Mouse (Mus musculus) forebrain, embryonic 10.5 days (tissue): ENCODE measurements at regions not wholly inside any gene's neighbourhood (a gene's known extent, or its start where the extent isn't known, plus 50 kb on each side); places are given as distances from the start of the nearest gene placed in this dataset.
A peak's percentile ranks its signal among the peaks of the same experiment; 100 is the strongest.

ENCODE experiments used
- DNase-seq: peaks from one replicate; pipeline ENCODE4 v3.0.0-alpha.2; 2017; ENCODE audit warnings: low spot score; ENCODE audit errors: extremely low spot score
- H3K27ac ChIP-seq: fragments of 300-500 bp; sonication (generic); 2 replicates; pipeline ENCODE4 v1.5.1; 2016; ENCODE audit warnings: mild to moderate bottlenecking
- H3K27me3 ChIP-seq: fragments of 300-500 bp; sonication (generic); 2 replicates; pipeline ENCODE4 v1.6.1; 2016; ENCODE audit warnings: mild to moderate bottlenecking; ENCODE audit not compliant: poor library complexity, severe bottlenecking
- H3K36me3 ChIP-seq: fragments of 300-500 bp; sonication (generic); replicated peaks from 2 replicates; pipeline ENCODE4 v1.6.1; 2016; ENCODE audit warnings: mild to moderate bottlenecking, moderate library complexity
- H3K4me1 ChIP-seq: fragments of 300-500 bp; sonication (generic); 2 replicates; pipeline ENCODE4 v1.6.1; 2016
- H3K4me3 ChIP-seq: fragments of 300-500 bp; sonication (generic); 2 replicates; pipeline ENCODE4 v1.5.1; 2016; ENCODE audit warnings: mild to moderate bottlenecking, moderate library complexity
- H3K9me3 ChIP-seq: fragments of 300-500 bp; sonication (generic); 2 replicates; pipeline ENCODE4 v1.6.1; 2016; ENCODE audit warnings: mild to moderate bottlenecking, moderate library complexity
- WGBS: fragments of 180-500 bp; shearing (Covaris S2); methylation state at CpG from one replicate; pipeline ENCODE4 v1.1.7; 2016; 5-methylcytosine and 5-hydroxymethylcytosine counted together

DNA sequence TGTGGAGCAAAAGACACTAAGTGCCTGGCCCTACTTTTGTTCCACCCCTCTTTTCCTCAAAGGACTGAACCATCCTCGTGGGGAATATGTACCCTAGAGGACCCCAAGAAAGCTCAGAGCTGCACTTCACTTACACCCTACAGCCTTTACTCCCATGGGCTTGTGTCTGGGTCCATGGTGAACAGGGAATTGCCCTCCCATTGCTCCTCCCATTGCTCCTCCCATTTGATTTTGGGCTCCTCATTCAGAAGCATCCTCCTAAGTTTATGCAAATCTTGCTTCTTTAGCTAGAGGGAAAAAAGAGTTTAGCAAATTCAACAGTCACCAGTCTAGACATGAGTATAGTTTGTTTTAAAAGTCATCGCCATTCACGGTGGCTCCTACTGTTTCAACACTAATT lies 142.1 kb downstream of the Rnd3 start:
- WGBS: 81% methylated on average over 3 of the region's 3 CpGs

DNA sequence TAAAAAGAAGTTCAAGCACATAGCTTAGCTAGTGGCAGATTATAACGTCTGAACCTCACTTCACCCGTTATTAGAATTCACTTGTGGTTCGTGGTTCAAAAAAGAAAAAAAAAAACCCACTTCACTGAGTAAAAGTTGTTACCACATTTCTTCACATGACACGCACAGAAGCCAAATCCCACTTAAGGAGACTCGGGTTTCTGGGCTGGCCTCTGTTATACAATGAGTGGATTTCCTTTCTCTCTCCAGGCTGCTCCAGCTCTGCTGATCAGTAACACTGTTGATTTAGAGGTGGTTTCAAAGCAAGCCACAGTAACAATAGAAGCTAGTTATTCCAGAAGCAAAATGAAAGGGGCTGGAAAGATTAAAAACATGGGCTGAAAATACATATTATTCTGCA lies 147.4 kb downstream of the Rnd3 start:
- Histone ChIP-seq H3K36me3 (no peaks in the 10 kb centered on the region), H3K27ac (no peak overlapping the region), H3K9me3 (no peaks in the 10 kb centered on the region), H3K27me3 (no peaks in the 10 kb centered on the region), H3K4me3 (no peak overlapping the region), H3K4me1 (peaks cover 18% of the 10 kb centered on the region)
- DNase-seq: no peak
- WGBS: 47% methylated on average over 5 of the region's 5 CpGs

More for the DNA sequence above, 142.1 kb downstream of the Rnd3 start:
- Histone ChIP-seq H3K4me3 (no peak overlapping the region), H3K4me1 (peaks cover 31% of the 10 kb centered on the region), H3K36me3 (no peaks in the 10 kb centered on the region), H3K9me3 (no peaks in the 10 kb centered on the region), H3K27ac (peak overlapping the region; percentile 48; the same call in 1 of the 2 replicates), H3K27me3 (no peaks in the 10 kb centered on the region)
- no peak for DNase-seq

DNA sequence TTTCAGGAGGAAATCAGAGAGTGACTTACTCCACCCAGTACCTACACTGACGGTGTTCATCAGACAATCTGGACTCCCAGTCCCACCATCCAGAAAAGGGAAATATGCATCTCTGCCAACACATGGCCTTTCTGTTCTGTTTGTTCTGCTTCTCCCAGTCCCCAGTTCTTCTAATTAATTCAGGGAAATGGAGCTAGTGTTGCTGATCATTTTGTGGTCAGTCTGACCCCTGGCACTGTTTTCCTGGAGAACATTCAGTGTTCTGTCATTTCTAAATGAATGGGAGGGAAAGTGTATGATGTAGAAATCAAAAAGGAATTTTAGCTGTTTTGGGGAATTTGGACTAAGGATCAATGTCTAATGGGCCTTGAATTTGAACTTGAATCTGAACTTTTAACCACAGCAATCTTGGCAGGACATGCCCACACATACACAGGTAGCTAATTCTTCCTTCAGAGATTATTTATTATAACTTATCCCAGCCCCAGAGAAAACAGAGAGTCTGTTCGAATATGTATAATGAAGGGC lies 165.0 kb downstream of the Rnd3 start:
- H3K4me3 ChIP-seq: no peak overlapping the region
- no peak for DNase-seq
- no peaks in the 10 kb centered on the region for H3K9me3 ChIP-seq
- no peaks in the 10 kb centered on the region for H3K27me3 ChIP-seq
- H3K36me3 ChIP-seq: no peaks in the 10 kb centered on the region
- no peak overlapping the region for H3K27ac ChIP-seq
- peaks cover 22% of the 10 kb centered on the region for H3K4me1 ChIP-seq
- 86% methylated on average over 2 of the region's 2 CpGs for WGBS

DNA sequence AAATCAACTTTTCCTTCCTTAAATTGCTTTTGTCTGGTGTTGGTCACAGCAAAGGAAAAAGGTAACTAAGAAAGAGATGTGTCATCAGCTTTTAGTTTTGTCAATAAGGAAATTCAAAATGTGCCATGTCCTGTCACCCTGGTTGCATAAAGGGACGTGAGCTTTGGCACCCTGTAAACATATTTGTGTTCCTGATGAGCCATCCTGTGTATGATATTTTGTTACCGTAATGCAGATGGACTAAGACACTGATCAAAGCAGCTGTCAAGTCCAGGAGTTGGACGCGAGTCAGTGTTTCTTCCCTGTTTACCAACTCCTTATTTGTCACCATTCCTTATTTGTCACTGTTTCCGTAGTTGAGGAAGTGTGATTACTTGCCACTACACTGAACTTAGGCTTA lies 166.3 kb downstream of the Rnd3 start:
- no peaks in the 10 kb centered on the region for H3K27me3 ChIP-seq
- no peak overlapping the region for H3K27ac ChIP-seq
- no peak for DNase-seq
- H3K9me3 ChIP-seq: no peaks in the 10 kb centered on the region
- H3K36me3 ChIP-seq: no peaks in the 10 kb centered on the region
- H3K4me3 ChIP-seq: no peak overlapping the region
- WGBS: 91% methylated on average over 5 of the region's 5 CpGs
- H3K4me1 ChIP-seq: peaks cover 12% of the 10 kb centered on the region; the same call in 1 of the 2 replicates

DNA sequence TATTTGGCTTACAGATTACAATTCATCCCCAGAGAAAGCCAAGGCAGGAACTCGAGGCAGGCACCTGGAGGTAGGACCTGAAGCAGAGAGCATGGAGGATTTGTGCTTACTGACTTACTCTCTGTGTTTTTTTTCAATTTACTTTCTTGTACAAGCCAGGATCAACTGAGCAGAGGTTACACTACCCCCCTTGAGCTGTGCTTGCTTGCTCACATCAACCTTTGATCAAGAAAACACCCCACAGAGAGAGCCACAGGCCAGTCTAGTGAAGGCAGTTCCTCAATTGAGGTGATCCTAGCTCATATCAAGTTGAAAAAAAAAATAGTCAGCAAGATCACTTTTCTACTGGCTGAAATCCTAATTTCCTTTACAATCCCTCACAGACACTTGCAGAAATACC lies 170.6 kb downstream of the Rnd3 start:
- DNase-seq: no peak
- peaks cover 4% of the 10 kb centered on the region; the same call in 1 of the 2 replicates for H3K4me1 ChIP-seq
- H3K4me3 ChIP-seq: no peak overlapping the region
- H3K9me3 ChIP-seq: no peaks in the 10 kb centered on the region
- no peak overlapping the region for H3K27ac ChIP-seq
- H3K27me3 ChIP-seq: no peaks in the 10 kb centered on the region
- H3K36me3 ChIP-seq: no peaks in the 10 kb centered on the region
- WGBS: 75% methylated on average over 1 of the region's 1 CpGs

DNA sequence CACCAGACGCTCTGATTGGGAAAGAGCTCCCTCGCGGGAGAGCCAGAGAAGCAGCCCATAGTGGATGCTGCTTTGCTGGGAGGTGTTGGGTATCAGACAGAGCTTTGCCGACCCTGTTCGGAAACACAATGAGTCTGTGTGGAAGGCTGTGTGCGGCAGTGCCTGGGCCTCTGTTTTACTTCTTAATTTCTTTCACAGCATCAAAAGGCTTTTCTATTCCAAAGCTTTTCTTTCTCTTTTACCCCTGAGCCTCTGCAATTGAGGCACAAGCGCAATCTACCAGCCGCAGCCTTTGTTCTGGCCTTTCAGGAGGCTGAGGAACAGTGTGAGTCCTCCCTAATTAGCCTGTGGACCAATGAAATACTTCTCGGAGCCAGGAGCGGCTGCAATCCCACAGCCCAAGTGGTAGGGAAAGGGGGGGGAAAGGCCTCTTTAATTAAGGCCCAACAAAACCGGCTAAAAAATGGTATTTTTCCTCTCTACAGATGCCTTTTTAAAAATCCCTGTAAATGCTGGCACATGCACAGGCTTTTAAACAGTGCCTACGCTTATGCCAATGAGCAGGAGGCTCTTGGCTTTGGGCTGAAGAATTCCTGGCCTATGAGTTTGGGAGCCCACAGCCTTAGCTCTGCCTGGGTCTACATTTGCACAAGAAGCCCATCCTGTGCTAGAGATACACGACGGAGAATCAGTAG lies 177.6 kb downstream of the Rnd3 start:
- peak overlapping the region; percentile 27 for H3K4me3 ChIP-seq
- H3K9me3 ChIP-seq: peaks cover 5% of the 10 kb centered on the region
- WGBS: 3% methylated on average over 14 of the region's 14 CpGs
- DNase-seq: peak; percentile 87
- H3K36me3 ChIP-seq: no peaks in the 10 kb centered on the region
- peak overlapping the region; percentile 87 for H3K27ac ChIP-seq
- no peaks in the 10 kb centered on the region for H3K27me3 ChIP-seq
- peaks cover 66% of the 10 kb centered on the region for H3K4me1 ChIP-seq

DNA sequence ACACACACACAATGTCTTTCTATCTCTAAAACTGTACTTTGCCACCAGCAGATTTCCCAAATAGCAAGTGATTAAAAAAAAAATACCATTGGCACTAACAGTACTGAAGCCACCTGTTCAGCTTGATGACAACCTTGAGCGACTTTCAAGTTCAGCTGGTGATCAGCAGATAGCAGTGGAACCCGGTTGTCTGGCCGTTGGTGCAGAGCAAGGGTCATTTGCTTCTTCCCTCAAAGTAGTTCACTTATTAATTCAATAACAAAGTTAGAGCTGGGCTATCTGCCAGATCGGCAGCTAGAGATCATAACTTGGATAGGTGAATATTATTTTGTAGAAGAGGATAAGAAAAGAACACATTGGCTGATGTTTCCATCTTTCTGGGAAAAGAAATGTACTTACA lies 180.5 kb downstream of the Rnd3 start:
- Histone ChIP-seq H3K9me3 (peaks cover 5% of the 10 kb centered on the region), H3K36me3 (no peaks in the 10 kb centered on the region), H3K4me3 (no peak overlapping the region), H3K27ac (0 out of 2 replicates have a peak overlapping the region, but pooled peaks have one; percentile 60), H3K4me1 (peaks cover 80% of the 10 kb centered on the region), H3K27me3 (no peaks in the 10 kb centered on the region)
- 93% methylated on average over 4 of the region's 4 CpGs for WGBS
- no peak for DNase-seq

DNA sequence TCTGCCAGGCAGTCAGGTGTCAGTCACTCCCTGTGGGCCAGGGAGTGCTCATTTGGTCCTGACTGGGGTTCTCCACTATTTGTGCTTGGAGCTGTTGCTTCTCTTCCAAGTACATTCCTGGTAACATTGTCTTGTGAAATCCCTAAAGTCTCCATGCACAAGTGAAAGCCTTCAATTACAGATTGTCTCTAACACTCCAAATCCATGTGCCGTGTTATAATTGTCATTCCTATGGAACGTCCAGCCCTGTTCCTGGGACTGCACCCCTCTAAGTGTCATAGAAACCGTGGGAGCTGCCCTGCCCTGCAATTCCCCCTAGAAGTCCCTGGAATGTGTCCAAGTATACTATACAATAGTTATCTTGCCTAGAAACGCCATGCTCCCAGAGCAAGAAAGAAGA lies 181.1 kb downstream of the Rnd3 start:
- peak overlapping the region; percentile 60; the same call in 1 of the 2 replicates for H3K27ac ChIP-seq
- no peaks in the 10 kb centered on the region for H3K27me3 ChIP-seq
- H3K36me3 ChIP-seq: no peaks in the 10 kb centered on the region
- peaks cover 74% of the 10 kb centered on the region for H3K4me1 ChIP-seq
- no peak overlapping the region for H3K4me3 ChIP-seq
- peaks cover 5% of the 10 kb centered on the region for H3K9me3 ChIP-seq
- DNase-seq: no peak
- 74% methylated on average over 4 of the region's 4 CpGs for WGBS

DNA sequence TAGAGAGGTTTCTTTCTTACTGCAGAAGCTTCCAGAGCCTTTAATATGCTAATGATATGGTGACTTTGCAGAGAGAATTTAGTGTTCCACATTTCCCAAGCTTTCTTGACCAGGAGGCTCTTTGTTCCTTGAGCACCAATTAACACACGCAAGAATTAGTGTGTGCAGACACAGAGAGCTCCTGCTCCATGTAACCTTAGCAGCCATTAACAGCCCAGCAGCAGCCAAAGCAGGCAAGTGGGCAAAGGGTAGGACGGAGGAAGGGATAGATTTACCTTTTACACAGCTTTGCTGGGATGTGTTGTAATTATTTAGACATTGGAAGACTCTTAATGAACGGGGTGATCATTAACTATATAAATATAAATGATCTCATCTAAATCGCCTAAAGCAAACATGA lies 181.8 kb downstream of the Rnd3 start:
- Histone ChIP-seq H3K36me3 (no peaks in the 10 kb centered on the region), H3K9me3 (peaks cover 5% of the 10 kb centered on the region), H3K27ac (peak overlapping the region; percentile 65; the same call in 1 of the 2 replicates), H3K4me3 (no peak overlapping the region), H3K27me3 (no peaks in the 10 kb centered on the region), H3K4me1 (peaks cover 67% of the 10 kb centered on the region)
- WGBS: 55% methylated on average over 4 of the region's 4 CpGs
- no peak for DNase-seq

DNA sequence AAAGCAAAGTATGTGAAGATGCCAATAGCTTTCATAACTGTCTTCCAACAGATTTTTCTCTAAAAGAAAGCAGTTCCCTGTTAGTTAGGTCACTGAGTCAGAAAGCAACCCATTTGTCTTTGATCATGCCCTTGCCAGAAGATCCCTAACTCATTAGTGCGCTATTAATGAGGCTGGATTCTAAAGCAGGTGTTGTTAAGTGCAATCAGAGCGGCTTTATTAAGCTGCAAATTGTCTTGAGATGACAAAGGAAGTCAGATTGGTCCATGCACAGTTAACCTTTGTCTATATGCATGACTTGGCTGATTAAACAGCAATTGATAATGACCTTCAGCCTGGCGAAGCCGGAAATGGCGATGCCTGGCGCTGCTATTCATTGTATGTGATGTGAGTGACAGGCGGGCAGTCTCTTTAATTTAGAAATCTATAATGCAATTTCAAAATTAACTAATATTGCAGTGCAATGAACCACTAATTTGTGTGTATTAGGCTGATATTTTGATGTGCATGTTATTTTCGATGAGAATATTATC lies 183.4 kb downstream of the Rnd3 start:
- Histone ChIP-seq H3K27me3 (no peaks in the 10 kb centered on the region), H3K4me1 (peaks cover 51% of the 10 kb centered on the region), H3K27ac (peak overlapping the region; percentile 65; the same call in 1 of the 2 replicates), H3K9me3 (peaks cover 5% of the 10 kb centered on the region), H3K36me3 (no peaks in the 10 kb centered on the region), H3K4me3 (no peak overlapping the region)
- DNase-seq: no peak
- WGBS: 61% methylated on average over 8 of the region's 8 CpGs

DNA sequence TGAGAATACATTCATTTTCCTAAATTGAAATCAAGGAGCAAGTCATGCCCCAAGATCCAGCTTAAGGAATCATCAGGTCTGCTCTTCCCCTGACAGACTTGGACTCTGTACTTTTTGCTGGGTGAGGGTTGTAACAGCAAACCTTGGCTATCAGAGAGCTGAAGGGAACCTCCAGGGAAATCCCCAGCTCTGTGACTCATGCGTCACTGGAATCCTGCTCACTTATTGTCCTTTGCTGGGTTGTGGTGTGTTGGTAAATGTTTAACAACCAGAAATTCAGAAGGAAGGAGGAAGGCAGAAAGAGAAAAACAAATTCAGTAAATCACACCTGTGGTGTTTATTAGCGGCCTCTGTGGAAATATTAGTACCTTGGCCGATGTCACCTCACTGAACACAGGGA lies 184.8 kb downstream of the Rnd3 start:
- Histone ChIP-seq H3K27me3 (no peaks in the 10 kb centered on the region), H3K36me3 (no peaks in the 10 kb centered on the region), H3K4me1 (peaks cover 41% of the 10 kb centered on the region), H3K9me3 (peaks cover under 1% of the 10 kb centered on the region; the same call in 1 of the 2 replicates), H3K4me3 (no peak overlapping the region), H3K27ac (no peak overlapping the region)
- DNase-seq: no peak
- WGBS: 91% methylated on average over 3 of the region's 3 CpGs

DNA sequence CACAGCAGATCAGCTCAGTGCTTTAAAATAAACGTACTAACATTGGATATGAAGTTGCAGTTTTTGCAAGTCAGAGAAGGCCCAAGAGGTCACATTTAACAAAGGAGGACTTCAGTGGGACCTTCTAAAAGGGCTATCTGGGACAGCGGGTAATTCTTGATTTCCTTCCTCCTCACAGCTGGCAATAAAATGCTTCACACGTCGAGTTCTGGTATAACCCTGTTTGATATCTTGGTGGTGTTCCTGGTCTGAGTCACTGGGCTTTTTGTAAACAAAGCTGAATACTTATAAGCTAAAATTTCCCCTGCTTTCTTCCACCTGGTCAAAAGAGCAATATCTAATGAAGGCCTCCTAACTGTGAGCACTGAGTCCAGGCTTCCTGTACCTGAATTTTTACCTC lies 187.9 kb downstream of the Rnd3 start:
- no peaks in the 10 kb centered on the region for H3K36me3 ChIP-seq
- H3K27ac ChIP-seq: no peak overlapping the region
- DNase-seq: no peak
- peaks cover 15% of the 10 kb centered on the region for H3K4me1 ChIP-seq
- no peak overlapping the region for H3K4me3 ChIP-seq
- H3K27me3 ChIP-seq: no peaks in the 10 kb centered on the region
- 77% methylated on average over 4 of the region's 4 CpGs for WGBS
- no peaks in the 10 kb centered on the region for H3K9me3 ChIP-seq

DNA sequence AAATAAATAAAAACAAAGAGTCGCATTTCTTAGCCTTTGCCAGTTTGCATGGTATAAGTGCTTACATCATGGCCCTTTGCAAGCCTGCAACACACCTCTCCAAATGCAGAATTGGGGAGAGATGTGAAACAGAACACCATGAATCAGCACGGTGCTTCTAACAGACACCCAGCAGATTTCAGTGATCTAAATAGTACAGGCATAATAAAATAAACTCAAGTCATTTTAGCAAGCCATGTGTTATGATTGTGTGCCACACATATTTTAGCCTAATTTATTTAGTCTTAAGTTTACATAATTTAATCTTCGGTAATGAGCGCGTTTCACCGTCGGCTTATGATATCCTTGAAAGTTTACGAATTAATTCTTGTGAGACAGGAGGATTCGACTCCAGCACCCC lies 189.6 kb downstream of the Rnd3 start:
- no peaks in the 10 kb centered on the region for H3K27me3 ChIP-seq
- no peak for DNase-seq
- H3K27ac ChIP-seq: no peak overlapping the region
- H3K9me3 ChIP-seq: no peaks in the 10 kb centered on the region
- H3K4me1 ChIP-seq: peaks cover 6% of the 10 kb centered on the region
- H3K36me3 ChIP-seq: no peaks in the 10 kb centered on the region
- no peak overlapping the region for H3K4me3 ChIP-seq
- 95% methylated on average over 9 of the region's 9 CpGs for WGBS
